Comparison of ENCODE assay signal across 16 mouse cellular contexts in genomic region chr2:62341061-62341733, GRCm38 (mm10).
DNase-seq lines count a peak whose midpoint lies in the region; ATAC-seq and TF ChIP-seq lines count a peak whose summit lies in the region.
"Had no signal": no experiment of that assay in that cellular context is flagged by ENCODE, and none has a peak within 500 bp of the region (broad histone marks: within the 10 kb centered on the region; RNA-seq: fewer than 3 reads in every experiment).

No protein-coding gene starts in this region.

- no peak for TF ChIP-seq CTCF in cerebellum, adult 2 months (IDR thresholded peaks at IDR 0.05; ENCODE audit: borderline replicate concordance, insufficient read depth, low read depth, low read length)

- no peak overlapping the region for H3K9ac ChIP-seq in midbrain, embryonic 13.5 days (replicated peaks)
- H3K9ac ChIP-seq: embryonic facial prominence, embryonic 15.5 days; intestine, embryonic 15.5 days had no signal

- no peaks in the 10 kb centered on the region for H3K9me3 ChIP-seq in hindbrain, embryonic 10.5 days
- H3K9me3 ChIP-seq in midbrain, embryonic 13.5 days = no peaks in the 10 kb centered on the region
- H3K9me3 ChIP-seq: embryonic facial prominence, embryonic 15.5 days; heart, embryonic 10.5 days; intestine, embryonic 15.5 days had no signal

- 70% methylated on average over 3 of the region's 3 CpGs for WGBS in cerebellum, adult 2 months
- 79% methylated on average over 3 of the region's 3 CpGs for WGBS in hindbrain, embryonic 10.5 days
- 76% methylated on average over 3 of the region's 3 CpGs for WGBS in midbrain, embryonic 13.5 days

- H3K27me3 ChIP-seq in cerebellum, adult 2 months (ENCODE audit: control insufficient read depth, insufficient read depth, low read length) = no peaks in the 10 kb centered on the region
- no peaks in the 10 kb centered on the region for H3K27me3 ChIP-seq in hindbrain, embryonic 10.5 days (ENCODE audit: insufficient read depth, poor library complexity, severe bottlenecking)
- no peaks in the 10 kb centered on the region for H3K27me3 ChIP-seq in midbrain, embryonic 13.5 days
- H3K27me3 ChIP-seq: embryonic facial prominence, embryonic 15.5 days; intestine, embryonic 15.5 days had no signal

- no peak for DNase-seq in cerebellum, adult 2 months
- no peak for DNase-seq in cerebellum, postnatal 10 days
- DNase-seq in NIH3T3 (ENCODE audit: low read depth) = peak; percentile 51
- DNase-seq in hindbrain, embryonic 10.5 days (ENCODE audit: low spot score) = no peak
- no peak for DNase-seq in right cerebral cortex, postnatal 25 days
- DNase-seq in layer of hippocampus, adult 8-10 months (ENCODE audit: low spot score in 2 of 2) = no peak
- DNase-seq in kidney, adult 8-10 months = no peak
- DNase-seq: adrenal gland, postnatal 10 days; kidney, postnatal 36 days; lung, postnatal 10 days had no signal

- H3K4me2 ChIP-seq in midbrain, embryonic 13.5 days (replicated peaks) = peak overlapping the region; percentile 50
- H3K4me2 ChIP-seq: intestine, embryonic 15.5 days; liver, embryonic 11.5 days had no signal

- H3K36me3 ChIP-seq in hindbrain, embryonic 10.5 days = no peaks in the 10 kb centered on the region
- H3K36me3 ChIP-seq in midbrain, embryonic 13.5 days = no peaks in the 10 kb centered on the region
- H3K36me3 ChIP-seq: embryonic facial prominence, embryonic 15.5 days; heart, embryonic 10.5 days; intestine, embryonic 15.5 days had no signal

- peak overlapping the region; percentile 32 for H3K4me3 ChIP-seq in cerebellum, adult 2 months (replicated peaks; ENCODE audit: insufficient read depth, low read depth, low read length)
- H3K4me3 ChIP-seq in hindbrain, embryonic 10.5 days = peak overlapping the region; percentile 23
- peak overlapping the region; percentile 20; the same call in 1 of the 2 replicates for H3K4me3 ChIP-seq in midbrain, embryonic 13.5 days (replicated peaks)
- H3K4me3 ChIP-seq: embryonic facial prominence, embryonic 15.5 days; heart, embryonic 10.5 days; intestine, embryonic 15.5 days; myocyte had no signal

- H3K4me1 ChIP-seq in cerebellum, adult 2 months (ENCODE audit: control insufficient read depth, insufficient read depth, low read length) = no peaks in the 10 kb centered on the region
- H3K4me1 ChIP-seq in hindbrain, embryonic 10.5 days (replicated peaks) = peaks cover 6% of the 10 kb centered on the region
- H3K4me1 ChIP-seq in midbrain, embryonic 13.5 days (replicated peaks) = peaks cover 6% of the 10 kb centered on the region
- H3K4me1 ChIP-seq: embryonic facial prominence, embryonic 15.5 days; heart, embryonic 10.5 days; intestine, embryonic 15.5 days had no signal

- no peak overlapping the region for H3K27ac ChIP-seq in cerebellum, adult 2 months (ENCODE audit: insufficient read depth, low read length)
- no peak overlapping the region for H3K27ac ChIP-seq in hindbrain, embryonic 10.5 days
- H3K27ac ChIP-seq in midbrain, embryonic 13.5 days = no peak overlapping the region
- H3K27ac ChIP-seq: embryonic facial prominence, embryonic 15.5 days; heart, embryonic 10.5 days; intestine, embryonic 15.5 days had no signal

- ATAC-seq in midbrain, embryonic 13.5 days = peak; percentile 51
- ATAC-seq: intestine, embryonic 15.5 days had no signal

- TF ChIP-seq POLR2A in cerebellum, adult 2 months (IDR thresholded peaks at IDR 0.05; ENCODE audit: borderline replicate concordance, insufficient read depth, low read length) = no peak
